Mouse (Mus musculus): Measurements from ENCODE around the gene Ptprj. TPM values are rescaled to one million over a fixed set of nuclear protein-coding genes. Genes with fewer than 3 reads are reported as not detected.
"Not testable (repeated sequence)": the region's sequence is repeated elsewhere in the genome, so short reads cannot be mapped to it uniquely, and the experiment has no call there.

The Ptprj gene
- polyA plus RNA-seq, 1 experiment from 2014 or later: 2.1 TPM

DNA sequence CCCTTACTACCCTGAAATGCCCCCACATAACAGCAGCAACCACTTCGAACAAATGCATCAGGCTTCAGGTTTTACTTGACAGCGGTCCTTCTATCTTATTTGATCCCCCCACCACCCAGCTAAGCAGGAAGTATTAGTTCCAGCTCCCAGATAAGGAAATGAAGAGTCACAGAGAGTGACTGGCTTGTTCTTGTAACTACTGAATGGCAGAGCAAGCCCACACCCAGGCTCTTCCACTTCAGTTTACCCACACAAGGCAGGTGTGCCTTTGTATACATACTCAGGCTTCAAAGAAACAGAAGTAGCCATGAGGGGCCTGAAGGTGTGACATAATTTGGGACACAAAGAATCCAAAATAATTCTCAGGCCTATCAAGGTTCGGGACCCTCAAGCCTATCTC, 5.3 kb downstream of the Ptprj start:
- H3K4me1 ChIP-seq: peaks cover 18% of the 10 kb centered on the region
- no peaks in the 10 kb centered on the region for H3K36me3 ChIP-seq
- WGBS: 83% methylated on average over 3 of the region's 3 CpGs
- no peaks in the 10 kb centered on the region for H3K9me3 ChIP-seq (replicated peaks)
- no peak for DNase-seq (ENCODE audit: low spot score)
- H3K27ac ChIP-seq (replicated peaks): no peak overlapping the region
- no peaks in the 10 kb centered on the region; the same call in 1 of the 2 replicates for H3K27me3 ChIP-seq (ENCODE audit: low read depth, poor library complexity, severe bottlenecking)
- H3K4me3 ChIP-seq: no peak overlapping the region

DNA sequence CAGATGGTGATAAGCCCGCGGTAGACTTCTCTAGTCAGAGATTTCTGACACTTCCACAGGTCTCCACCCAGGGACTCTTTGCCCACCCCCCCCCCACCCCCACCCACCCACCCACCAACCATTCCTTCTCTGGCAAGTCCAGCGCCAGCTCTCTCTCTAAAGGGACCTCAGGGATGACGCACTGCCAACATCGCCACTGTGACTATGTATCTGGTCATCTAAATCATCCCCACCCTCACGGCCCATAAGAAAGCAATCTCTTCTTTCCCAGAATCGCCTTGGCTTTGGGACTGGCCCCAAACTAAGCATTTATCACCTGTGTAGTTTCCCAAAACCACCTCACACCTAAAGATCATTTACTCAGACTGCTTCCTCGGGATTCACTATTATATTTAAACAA, 5.9 kb downstream of the Ptprj start:
- no peaks in the 10 kb centered on the region; the same call in 1 of the 2 replicates for H3K27me3 ChIP-seq (ENCODE audit: low read depth, poor library complexity, severe bottlenecking)
- no peak overlapping the region for H3K27ac ChIP-seq (replicated peaks)
- H3K36me3 ChIP-seq: no peaks in the 10 kb centered on the region
- H3K4me3 ChIP-seq: no peak overlapping the region
- DNase-seq (ENCODE audit: low spot score): no peak
- H3K4me1 ChIP-seq: peaks cover 15% of the 10 kb centered on the region
- WGBS: 83% methylated on average over 8 of the region's 8 CpGs
- no peaks in the 10 kb centered on the region for H3K9me3 ChIP-seq (replicated peaks)

DNA sequence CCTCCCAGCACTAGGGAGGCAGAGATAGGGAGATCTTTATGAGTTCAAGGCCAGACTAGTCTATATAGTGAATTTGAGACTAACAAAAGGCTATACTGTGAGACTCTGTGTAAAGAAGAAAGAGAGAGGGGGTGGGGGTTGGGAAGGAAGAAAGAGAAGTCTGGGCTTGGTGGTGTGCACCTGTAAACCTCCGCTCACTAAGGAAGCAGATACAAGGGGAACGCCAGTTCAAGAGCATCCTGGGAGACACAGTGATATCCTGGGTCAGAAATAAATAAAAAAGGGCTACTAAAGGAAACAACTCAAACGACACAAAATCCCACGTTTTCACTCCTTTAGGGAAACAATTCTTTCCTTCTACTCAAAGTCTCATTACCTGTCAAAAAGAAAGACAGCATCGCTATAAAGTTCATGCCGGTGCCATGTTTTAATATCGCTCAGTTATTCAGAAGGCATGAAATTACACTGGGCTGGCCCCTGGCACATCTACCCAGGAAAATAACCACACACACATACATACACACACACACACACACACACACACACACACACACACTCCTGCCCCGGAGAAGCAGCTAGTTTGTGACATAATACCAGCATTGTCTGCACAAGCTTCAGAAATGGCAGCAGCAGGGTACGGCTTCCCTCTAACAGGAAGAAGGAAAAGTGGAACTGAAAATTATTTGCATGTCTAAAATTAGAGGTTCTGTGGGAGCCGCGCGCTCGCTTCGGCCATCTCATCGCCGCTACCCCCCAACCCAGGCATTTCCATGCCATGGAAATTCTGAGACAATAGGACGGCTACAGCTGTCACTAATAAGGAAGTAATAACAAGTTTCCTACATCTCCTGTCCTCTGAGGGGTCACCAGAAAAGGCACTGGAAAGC, 6.6 kb downstream of the Ptprj start:
- Histone ChIP-seq H3K36me3 (no peaks in the 10 kb centered on the region), H3K4me1 (peaks cover 9% of the 10 kb centered on the region; the same call in 1 of the 2 replicates), H3K4me3 (no peak overlapping the region), H3K27ac (replicated peaks) (no peak overlapping the region), H3K27me3 (ENCODE audit: low read depth, poor library complexity, severe bottlenecking) (no peaks in the 10 kb centered on the region; the same call in 1 of the 2 replicates), H3K9me3 (replicated peaks) (no peaks in the 10 kb centered on the region)
- DNase-seq (ENCODE audit: low spot score): no peak
- WGBS: 85% methylated on average over 17 of the region's 17 CpGs

DNA sequence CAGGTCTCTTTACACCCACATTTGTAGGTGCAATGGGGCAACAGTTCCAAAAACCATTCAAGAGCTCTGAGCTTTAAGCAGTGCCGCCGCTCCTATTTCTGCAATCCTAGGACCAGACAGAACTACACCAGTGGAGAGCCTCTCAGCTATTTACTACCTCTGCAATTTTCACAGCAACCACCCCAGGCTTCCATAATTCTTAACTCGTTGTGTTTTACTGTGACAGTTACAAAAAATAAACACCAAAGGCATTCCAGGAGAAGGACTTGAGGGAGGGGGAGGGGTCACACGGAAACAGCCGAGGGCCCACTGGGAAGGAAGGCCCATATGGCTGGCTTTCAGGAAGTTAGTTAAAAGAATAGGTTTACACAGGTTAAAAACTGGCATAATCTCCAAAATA, 8.3 kb downstream of the Ptprj start:
- H3K27ac ChIP-seq (replicated peaks): no peak overlapping the region
- no peaks in the 10 kb centered on the region for H3K36me3 ChIP-seq
- no peak overlapping the region for H3K4me3 ChIP-seq
- H3K9me3 ChIP-seq (replicated peaks): no peaks in the 10 kb centered on the region
- no peaks in the 10 kb centered on the region for H3K27me3 ChIP-seq (ENCODE audit: low read depth, poor library complexity, severe bottlenecking)
- 74% methylated on average over 5 of the region's 5 CpGs for WGBS
- peaks cover 5% of the 10 kb centered on the region; the same call in 1 of the 2 replicates for H3K4me1 ChIP-seq
- DNase-seq (ENCODE audit: low spot score): no peak

DNA sequence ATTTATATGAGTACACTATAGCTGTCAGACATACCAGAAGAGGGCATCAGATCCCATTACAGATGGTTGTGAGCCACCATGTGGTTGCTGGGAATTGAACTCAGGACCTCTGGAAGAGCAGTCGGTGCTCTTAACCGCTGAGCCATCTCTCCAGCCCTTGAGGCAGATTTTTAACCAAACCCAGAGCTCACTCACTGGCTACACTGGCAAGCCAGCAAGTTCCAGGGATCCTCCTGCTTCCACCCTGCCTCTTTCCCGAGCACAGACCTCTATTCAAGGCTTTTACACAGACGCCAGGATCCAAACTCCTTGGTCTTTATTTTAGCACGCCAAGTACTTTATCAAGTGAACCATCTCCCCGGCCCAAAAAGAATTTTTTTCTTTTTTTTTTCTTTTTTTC, 9.0 kb downstream of the Ptprj start:
- H3K27ac ChIP-seq (replicated peaks); H3K9me3 ChIP-seq (replicated peaks); H3K27me3 ChIP-seq (ENCODE audit: low read depth, poor library complexity, severe bottlenecking); H3K36me3 ChIP-seq; DNase-seq (ENCODE audit: low spot score); H3K4me1 ChIP-seq; H3K4me3 ChIP-seq: not testable (repeated sequence)
- WGBS: 90% methylated on average over 6 of the region's 6 CpGs

DNA sequence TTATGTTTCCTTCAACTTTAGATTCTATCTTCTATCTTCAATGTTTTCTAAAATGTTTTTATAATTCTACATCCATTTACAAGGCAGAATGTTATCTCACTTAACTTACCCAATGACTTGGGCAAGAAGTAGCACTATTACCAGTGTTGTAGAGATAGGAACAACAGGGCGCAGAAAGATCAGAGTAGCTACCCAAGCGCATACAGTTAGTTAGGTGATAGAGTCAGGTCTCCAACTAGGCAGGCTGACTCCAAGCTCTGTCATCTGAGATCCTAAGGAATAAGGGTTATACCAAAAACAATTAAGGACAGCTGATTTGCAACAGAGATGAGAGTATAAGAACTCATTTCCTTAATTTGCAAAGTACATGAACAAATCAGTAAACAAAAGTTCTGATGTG, 9.6 kb downstream of the Ptprj start:
- Histone ChIP-seq H3K4me1 (peaks cover 5% of the 10 kb centered on the region; the same call in 1 of the 2 replicates), H3K36me3 (no peaks in the 10 kb centered on the region), H3K4me3 (no peak overlapping the region), H3K9me3 (replicated peaks) (no peaks in the 10 kb centered on the region), H3K27me3 (ENCODE audit: low read depth, poor library complexity, severe bottlenecking) (no peaks in the 10 kb centered on the region), H3K27ac (replicated peaks) (no peak overlapping the region)
- DNase-seq (ENCODE audit: low spot score): no peak
- 94% methylated on average over 2 of the region's 2 CpGs for WGBS

DNA sequence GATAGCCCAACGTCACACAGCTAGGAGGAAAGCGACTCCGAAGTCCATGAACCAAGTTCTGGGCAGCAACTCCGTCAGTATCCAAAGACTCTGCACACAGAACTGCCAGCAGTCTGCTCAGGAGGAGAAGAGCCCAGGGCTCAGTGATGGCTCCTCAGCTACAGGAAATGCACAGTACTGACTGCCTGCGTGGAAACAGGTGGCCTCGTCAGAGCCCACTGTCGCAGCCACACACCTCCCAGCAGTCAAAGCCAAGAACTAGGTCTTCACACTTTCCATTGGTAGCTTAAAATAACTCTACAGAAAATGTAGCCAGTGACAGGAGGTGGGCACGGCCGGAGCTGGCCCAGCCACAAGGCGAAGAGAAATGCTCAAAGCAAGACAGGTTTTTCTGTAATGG, 10.2 kb downstream of the Ptprj start:
- Histone ChIP-seq H3K4me1 (peaks cover 5% of the 10 kb centered on the region; the same call in 1 of the 2 replicates), H3K27ac (replicated peaks) (no peak overlapping the region), H3K9me3 (replicated peaks) (no peaks in the 10 kb centered on the region), H3K36me3 (no peaks in the 10 kb centered on the region), H3K4me3 (no peak overlapping the region), H3K27me3 (ENCODE audit: low read depth, poor library complexity, severe bottlenecking) (no peaks in the 10 kb centered on the region)
- 89% methylated on average over 10 of the region's 10 CpGs for WGBS
- no peak for DNase-seq (ENCODE audit: low spot score)

DNA sequence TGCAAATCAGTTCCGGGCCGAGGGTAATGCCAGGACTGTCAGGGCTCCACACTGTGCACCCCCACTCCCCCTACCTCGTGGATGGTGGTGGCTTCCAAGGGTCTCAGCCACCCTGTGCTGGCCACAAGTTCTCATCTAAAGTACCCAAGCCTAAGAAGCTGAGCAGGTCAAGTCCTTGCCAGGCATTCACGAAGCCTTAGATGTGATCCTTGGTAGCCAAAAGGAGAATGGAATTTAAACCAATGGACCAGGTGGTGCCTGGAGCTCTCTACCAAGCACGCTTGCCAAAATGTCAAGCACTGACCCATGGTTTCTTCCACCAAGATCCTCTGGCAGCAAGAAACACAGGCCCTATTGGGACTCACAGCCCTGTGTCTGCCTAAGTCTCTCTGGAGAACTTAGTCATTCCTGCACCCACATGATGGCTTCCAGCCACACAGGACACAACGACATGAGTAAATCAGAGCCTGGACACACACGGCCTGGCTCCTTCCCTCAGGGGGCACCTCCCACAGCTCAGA, 11.4 kb downstream of the Ptprj start:
- Histone ChIP-seq H3K9me3 (replicated peaks) (no peaks in the 10 kb centered on the region), H3K27ac (replicated peaks) (no peak overlapping the region), H3K36me3 (no peaks in the 10 kb centered on the region), H3K4me3 (no peak overlapping the region), H3K27me3 (ENCODE audit: low read depth, poor library complexity, severe bottlenecking) (no peaks in the 10 kb centered on the region), H3K4me1 (peaks cover under 1% of the 10 kb centered on the region; the same call in 1 of the 2 replicates)
- WGBS: 87% methylated on average over 7 of the region's 7 CpGs
- DNase-seq (ENCODE audit: low spot score): no peak

DNA sequence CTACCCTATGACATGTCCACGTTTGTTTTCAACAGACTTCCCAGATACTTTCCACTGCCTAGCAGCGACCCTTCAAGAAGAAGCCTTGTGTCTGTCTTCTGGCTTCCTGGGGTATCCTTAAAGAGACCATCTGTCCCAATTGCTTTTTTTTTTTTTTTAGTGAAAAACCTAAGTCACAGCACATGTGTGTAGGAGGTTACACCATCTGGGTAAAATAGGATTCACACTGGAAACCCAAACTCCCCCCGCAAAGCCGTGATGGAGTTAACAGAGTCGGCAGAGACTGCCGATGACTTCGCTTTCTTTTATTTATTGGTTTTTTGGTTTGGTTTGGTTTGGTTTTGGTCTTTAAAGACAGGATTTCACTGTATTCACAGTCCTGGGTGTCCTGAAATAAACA, 12.4 kb downstream of the Ptprj start:
- no peak for DNase-seq (ENCODE audit: low spot score)
- Histone ChIP-seq H3K9me3 (replicated peaks) (no peaks in the 10 kb centered on the region), H3K27ac (replicated peaks) (no peak overlapping the region), H3K4me1 (no peaks in the 10 kb centered on the region), H3K4me3 (no peak overlapping the region), H3K36me3 (no peaks in the 10 kb centered on the region), H3K27me3 (ENCODE audit: low read depth, poor library complexity, severe bottlenecking) (no peaks in the 10 kb centered on the region)
- 92% methylated on average over 7 of the region's 7 CpGs for WGBS

DNA sequence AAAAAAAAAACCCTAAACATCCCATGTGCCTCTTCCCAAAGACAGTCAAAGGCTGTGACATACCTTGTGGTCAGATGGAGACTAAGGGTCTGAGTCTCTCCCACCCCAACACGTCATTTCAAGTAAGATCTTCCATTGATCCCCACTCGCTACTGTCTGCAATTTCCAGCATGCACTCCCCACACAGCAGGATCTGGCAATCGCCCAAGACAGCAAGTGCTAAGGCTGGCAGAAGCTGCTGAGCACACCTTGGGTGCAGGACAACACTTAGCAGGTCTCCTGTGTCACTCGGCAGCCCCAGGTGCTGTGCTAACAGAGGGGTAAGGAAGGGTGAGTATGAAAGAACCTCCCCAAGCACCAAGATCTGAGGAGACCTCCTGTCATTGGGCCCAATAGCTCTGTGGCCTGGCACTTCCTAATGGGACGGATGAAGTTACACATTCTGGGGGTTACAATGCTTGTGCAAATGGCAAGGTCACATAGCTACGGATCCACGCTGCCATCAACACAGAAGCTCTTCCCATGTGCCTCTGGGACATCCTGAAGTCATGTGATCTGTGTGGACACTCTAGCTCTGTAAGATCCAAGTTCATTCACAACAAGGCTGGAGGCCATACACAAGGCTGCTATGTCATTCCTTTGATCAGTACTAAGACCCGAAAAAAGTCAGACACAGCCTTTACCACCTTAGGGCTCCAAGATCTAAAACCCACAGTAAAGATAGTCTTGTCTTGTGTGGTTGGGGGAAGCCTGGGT, 13.5 kb downstream of the Ptprj start:
- Histone ChIP-seq H3K36me3 (no peaks in the 10 kb centered on the region), H3K27me3 (ENCODE audit: low read depth, poor library complexity, severe bottlenecking) (no peaks in the 10 kb centered on the region), H3K4me3 (no peak overlapping the region), H3K4me1 (peaks cover 4% of the 10 kb centered on the region), H3K27ac (replicated peaks) (no peak overlapping the region), H3K9me3 (replicated peaks) (no peaks in the 10 kb centered on the region)
- no peak for DNase-seq (ENCODE audit: low spot score)
- WGBS: 83% methylated on average over 8 of the region's 8 CpGs

DNA sequence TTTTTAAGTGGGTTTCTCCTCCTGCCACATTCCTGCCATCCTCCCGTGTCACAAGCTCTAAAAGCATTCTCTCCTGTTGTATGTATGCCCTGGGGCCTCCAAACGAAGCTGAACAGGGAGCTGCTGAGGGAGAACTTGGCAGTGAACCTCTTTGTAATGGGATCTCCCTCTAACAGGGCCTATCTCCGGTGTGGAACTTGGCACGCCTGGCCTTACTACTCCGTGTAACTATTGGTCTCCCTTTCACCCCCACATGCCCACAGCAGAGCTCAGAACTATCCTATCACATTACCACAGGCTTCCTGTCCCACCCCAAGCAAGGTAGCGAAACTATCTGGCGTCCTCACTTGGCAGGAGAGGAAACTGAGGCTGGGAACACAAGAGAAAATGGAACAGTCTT, 14.4 kb downstream of the Ptprj start:
- Histone ChIP-seq H3K27me3 (ENCODE audit: low read depth, poor library complexity, severe bottlenecking) (no peaks in the 10 kb centered on the region), H3K36me3 (no peaks in the 10 kb centered on the region), H3K4me3 (no peak overlapping the region), H3K9me3 (replicated peaks) (no peaks in the 10 kb centered on the region), H3K27ac (replicated peaks) (no peak overlapping the region), H3K4me1 (peaks cover 5% of the 10 kb centered on the region)
- no peak for DNase-seq (ENCODE audit: low spot score)
- 82% methylated on average over 7 of the region's 7 CpGs for WGBS

DNA sequence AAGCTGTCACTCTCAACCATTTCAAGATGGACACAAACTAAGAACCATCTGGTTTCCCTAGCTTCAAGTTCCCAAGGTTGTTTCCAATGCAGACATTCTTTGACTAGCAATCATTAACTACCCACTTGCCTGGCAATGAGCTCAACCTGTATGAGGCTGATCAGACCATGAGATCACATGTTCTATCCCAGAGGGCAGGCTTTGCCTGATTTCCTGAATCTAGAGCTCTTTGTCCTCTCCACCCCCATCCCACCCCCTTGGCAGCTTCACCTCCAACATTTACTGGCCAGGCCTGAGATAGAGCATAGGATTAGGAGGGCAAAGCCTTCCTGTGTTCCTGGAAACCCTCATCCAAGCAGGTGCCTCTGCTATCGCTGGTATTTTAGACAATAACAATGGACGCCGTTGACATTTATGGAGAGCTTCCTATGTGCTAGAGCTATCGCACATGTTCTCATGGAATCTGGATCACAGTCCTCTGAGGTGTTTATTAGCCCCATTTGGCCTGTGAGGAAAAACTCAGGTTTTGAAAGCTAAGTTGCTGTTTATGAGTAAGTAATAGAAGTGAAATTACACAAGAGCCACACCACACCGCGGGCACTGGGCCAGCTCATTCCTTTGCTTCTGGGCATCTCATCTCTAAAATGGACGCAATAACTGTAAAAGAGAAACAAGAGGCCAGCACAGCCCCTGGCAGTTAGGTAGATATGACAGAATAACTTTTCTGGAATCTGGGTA, 15.1 kb downstream of the Ptprj start:
- Histone ChIP-seq H3K4me3 (no peak overlapping the region), H3K36me3 (no peaks in the 10 kb centered on the region), H3K27me3 (ENCODE audit: low read depth, poor library complexity, severe bottlenecking) (no peaks in the 10 kb centered on the region), H3K27ac (replicated peaks) (no peak overlapping the region), H3K4me1 (peaks cover 12% of the 10 kb centered on the region), H3K9me3 (replicated peaks) (no peaks in the 10 kb centered on the region)
- DNase-seq (ENCODE audit: low spot score): no peak
- WGBS: 94% methylated on average over 7 of the region's 7 CpGs

Data from midbrain, embryonic 10.5 days (tissue).